Comparison of ENCODE assay signal across 10 mouse cellular contexts in the genomic region with DNA sequence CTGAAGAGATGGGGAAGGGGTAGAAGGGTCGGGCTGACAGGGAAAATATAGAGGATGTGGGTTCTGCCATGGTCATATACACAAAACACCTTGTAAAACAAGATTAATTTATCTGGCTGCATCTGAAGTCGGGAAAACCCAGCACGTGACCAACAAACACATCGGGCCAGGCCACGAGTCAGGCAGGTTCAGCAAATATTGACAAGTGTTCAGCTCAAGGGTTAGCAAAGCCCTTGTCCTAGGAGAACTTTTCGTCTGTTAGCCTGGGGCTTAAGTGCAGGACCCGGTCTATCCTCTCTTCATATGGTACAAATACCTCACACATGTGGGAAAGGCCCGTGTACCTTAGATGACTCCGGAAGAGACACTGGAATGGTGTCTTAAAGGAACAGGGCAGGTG. TPM values are rescaled to one million over a fixed set of nuclear protein-coding genes. Genes with fewer than 3 reads are reported as not detected.
DNase-seq lines count a peak whose midpoint lies in the region; ATAC-seq and TF ChIP-seq lines count a peak whose summit lies in the region.
"Had no signal": no experiment of that assay in that cellular context is flagged by ENCODE, and none has a peak within 500 bp of the region (broad histone marks: within the 10 kb centered on the region; RNA-seq: fewer than 3 reads in every experiment).

No protein-coding gene starts in this region.

- H3K27me3 ChIP-seq in embryonic facial prominence, embryonic 14.5 days (replicated peaks; ENCODE audit: control insufficient read depth, insufficient read depth, low read length), result no peaks in the 10 kb centered on the region
- H3K27me3 ChIP-seq in intestine, postnatal 0 days (replicated peaks; ENCODE audit: control insufficient read depth, insufficient read depth, low read length), result no peaks in the 10 kb centered on the region

- WGBS in embryonic facial prominence, embryonic 14.5 days, result 66% methylated on average over 9 of the region's 9 CpGs
- 29% methylated on average over 9 of the region's 9 CpGs for WGBS in intestine, postnatal 0 days
- 60% methylated on average over 9 of the region's 9 CpGs for WGBS in macrophage (ENCODE audit: missing documents)

- H3K9ac ChIP-seq in embryonic facial prominence, embryonic 14.5 days (ENCODE audit: low read depth, low read length), result no peak overlapping the region
- no peak overlapping the region for H3K9ac ChIP-seq in intestine, postnatal 0 days (ENCODE audit: low read depth, low read length)

- H3K36me3 ChIP-seq in embryonic facial prominence, embryonic 14.5 days (ENCODE audit: control insufficient read depth, insufficient read depth, low read length), result no peaks in the 10 kb centered on the region
- no peaks in the 10 kb centered on the region for H3K36me3 ChIP-seq in intestine, postnatal 0 days (ENCODE audit: control insufficient read depth, insufficient read depth)
- no peaks in the 10 kb centered on the region for H3K36me3 ChIP-seq in macrophage (ENCODE audit: inconsistent target)

- H3K4me1 ChIP-seq in embryonic facial prominence, embryonic 14.5 days (ENCODE audit: control insufficient read depth, insufficient read depth, low read length), result peaks cover 76% of the 10 kb centered on the region
- H3K4me1 ChIP-seq in intestine, postnatal 0 days (replicated peaks; ENCODE audit: control insufficient read depth, insufficient read depth, low read length), result peaks cover 30% of the 10 kb centered on the region

- H3K9me3 ChIP-seq in embryonic facial prominence, embryonic 14.5 days (ENCODE audit: control insufficient read depth, low read length), result no peaks in the 10 kb centered on the region
- no peaks in the 10 kb centered on the region for H3K9me3 ChIP-seq in intestine, postnatal 0 days (ENCODE audit: control insufficient read depth)
- H3K9me3 ChIP-seq: megakaryocyte, embryonic 14.5 days had no signal

- ATAC-seq in embryonic facial prominence, embryonic 14.5 days (ENCODE audit: low read depth), result no peak
- no peak; the same call in 1 of the 2 replicates for ATAC-seq in intestine, postnatal 0 days

- H3K4me2 ChIP-seq in embryonic facial prominence, embryonic 14.5 days (ENCODE audit: low read depth, low read length), result no peak overlapping the region
- peak overlapping the region; percentile 27; the same call in 1 of the 2 replicates for H3K4me2 ChIP-seq in intestine, postnatal 0 days (replicated peaks; ENCODE audit: low read depth)

- no peak for TF ChIP-seq CTCF in layer of hippocampus, adult 2 months (conservative IDR thresholded peaks at IDR 0.05)
- TF ChIP-seq CTCF in intestine, postnatal 0 days (IDR thresholded peaks at IDR 0.05; ENCODE audit: low read depth), result no peak

- no peak overlapping the region for H3K4me3 ChIP-seq in layer of hippocampus, adult 2 months
- H3K4me3 ChIP-seq in embryonic facial prominence, embryonic 14.5 days (ENCODE audit: low read depth, low read length), result no peak overlapping the region
- no peak overlapping the region for H3K4me3 ChIP-seq in intestine, postnatal 0 days (ENCODE audit: low read depth, low read length)
- no peak overlapping the region for H3K4me3 ChIP-seq in macrophage (ENCODE audit: inconsistent target)
- H3K4me3 ChIP-seq: megakaryocyte, embryonic 14.5 days had no signal

- peaks cover 69% of the 10 kb centered on the region for H3K79me2 ChIP-seq in macrophage (ENCODE audit: inconsistent target)

- DNase-seq in layer of hippocampus, adult 2 months (ENCODE audit: low spot score in 2 of 2), result no peak
- DNase-seq in layer of hippocampus, adult 9-11 months, result no peak
- no peak for DNase-seq in embryonic facial prominence, embryonic 14.5 days (ENCODE audit: low spot score)
- DNase-seq in retina, postnatal 1 day, result no peak
- no peak for DNase-seq in left cerebral cortex, adult 9 months (ENCODE audit: low spot score in 2 of 2)
- DNase-seq in cerebellum, postnatal 10 days, result no peak
- DNase-seq: kidney, adult 11 months had no signal

- H3K27ac ChIP-seq in layer of hippocampus, adult 2 months, result 0 out of 2 replicates have a peak overlapping the region, but pooled peaks have one; percentile 7
- peak overlapping the region; percentile 44 for H3K27ac ChIP-seq in embryonic facial prominence, embryonic 14.5 days (replicated peaks; ENCODE audit: low read depth, low read length)
- H3K27ac ChIP-seq in intestine, postnatal 0 days (ENCODE audit: low read depth, low read length), result no peak overlapping the region
- H3K27ac ChIP-seq in macrophage, result peak overlapping the region; percentile 92

RNA-seq across cellular contexts. Expression of a gene that starts 18.1 kb away (rescaled TPM):
- 10 to 100 TPM; 33.0 to 35.4 TPM for total RNA-seq in layer of hippocampus, adult 2 months (2021)
- polyA plus RNA-seq in embryonic facial prominence, embryonic 14.5 days (2014; fragmentation: Nextera tagmentation; extraction: Ambion mirVana), result 19.5 and 20.3 TPM in 2 replicates
- polyA plus RNA-seq in intestine, postnatal 0 days (2015; fragmentation: Nextera tagmentation; extraction: Ambion mirVana), result 2.2 and 2.4 TPM in 2 replicates
- 10 to 100 TPM; 10.9 to 28.2 (median 21.6) TPM for total RNA-seq in macrophage (2018; cell fraction: chromatin; rRNA removed)
- total RNA-seq in macrophage (2018; cell fraction: cytosol; rRNA removed), result 10 to 100 TPM in 14 of 26 experiments, 1 to 10 TPM in 12; 6.1 to 17.3 (median 11.1) TPM
- 10 to 100 TPM in 25 of 26 experiments, 1 to 10 TPM in 1; 9.3 to 36.6 (median 16.3) TPM for total RNA-seq in macrophage (2018; cell fraction: nucleus; rRNA removed)
- 7.9 to 13.4 TPM (median 8.0 TPM) in 3 replicates for polyA plus RNA-seq in macrophage (2018)
